Mouse (Mus musculus) forebrain, embryonic 13.5 days (tissue): ENCODE data around the gene Scrn3. TPM values are rescaled to one million over a fixed set of nuclear protein-coding genes. Genes with fewer than 3 reads are reported as not detected.

Experiments
- ATAC-seq: fragments of 200-750 bp; cut with Nextera tagmentation; 2 replicates; pipeline ENCODE4 v1.8.0; 2017
- H3K27ac ChIP-seq: fragments of 300-500 bp; sonication (generic); 2 replicates; pipeline ENCODE4 v1.5.1; 2015; ENCODE audit warnings: inconsistent platforms, mild to moderate bottlenecking, moderate library complexity
- H3K27me3 ChIP-seq: fragments of 300-500 bp; sonication (generic); 2 replicates; pipeline ENCODE4 v1.6.1; 2015; ENCODE audit warnings: mild to moderate bottlenecking, inconsistent platforms
- H3K36me3 ChIP-seq: fragments of 300-500 bp; sonication (generic); 2 replicates; pipeline ENCODE4 v1.6.1; 2015; ENCODE audit warnings: mild to moderate bottlenecking, inconsistent platforms; ENCODE audit not compliant: poor library complexity, severe bottlenecking
- H3K4me1 ChIP-seq: fragments of 300-500 bp; sonication (generic); 2 replicates; pipeline ENCODE4 v1.6.1; 2015; ENCODE audit warnings: inconsistent platforms
- H3K4me2 ChIP-seq: fragments of 300-500 bp; sonication (generic); 2 replicates; pipeline ENCODE4 v1.6.1; 2015; ENCODE audit warnings: inconsistent platforms, mild to moderate bottlenecking, moderate library complexity
- H3K4me3 ChIP-seq: fragments of 300-500 bp; sonication (generic); 2 replicates; pipeline ENCODE4 v1.5.1; 2015; ENCODE audit warnings: mild to moderate bottlenecking, inconsistent platforms
- H3K9ac ChIP-seq: fragments of 300-500 bp; sonication (generic); 2 replicates; pipeline ENCODE4 v1.6.1; 2015; ENCODE audit warnings: mild to moderate bottlenecking, inconsistent platforms
- H3K9me3 ChIP-seq: fragments of 300-500 bp; sonication (generic); replicated peaks from 2 replicates; pipeline ENCODE4 v1.6.1; 2016; ENCODE audit warnings: inconsistent platforms
- WGBS: fragments of 180-500 bp; shearing (Covaris S2); methylation state at CpG from one replicate; pipeline ENCODE4 v1.1.7; 2015; 5-methylcytosine and 5-hydroxymethylcytosine counted together
- polyA plus RNA-seq: library from polyadenylated mRNA; unstranded; fragments of >200 nt; fragmentation: Nextera tagmentation; extraction: Ambion mirVana; gene quantifications from 2 replicates; pipeline ENCODE4 v1.2.1, GENCODE M21; 2015

The Scrn3 gene
- polyA plus RNA-seq, 1 experiment from 2014 or later: 9.5 TPM

GRCm38 (mm10) chr2:73277021-73277708 is 35.2 kb upstream of the Scrn3 start:
- peaks cover 79% of the 10 kb centered on the region for H3K27me3 ChIP-seq
- H3K4me1 ChIP-seq: peaks cover 61% of the 10 kb centered on the region
- H3K27ac ChIP-seq: peak overlapping the region; percentile 90
- no peak for ATAC-seq
- H3K9me3 ChIP-seq: no peaks in the 10 kb centered on the region
- under 1% methylated on average over 38 of the region's 38 CpGs for whole genome bisulfite sequencing
- peak overlapping the region; percentile 61 for H3K4me2 ChIP-seq
- peak overlapping the region; percentile 41 for H3K4me3 ChIP-seq
- H3K36me3 ChIP-seq: peaks cover 13% of the 10 kb centered on the region
- H3K9ac ChIP-seq: peak overlapping the region; percentile 73

DNA sequence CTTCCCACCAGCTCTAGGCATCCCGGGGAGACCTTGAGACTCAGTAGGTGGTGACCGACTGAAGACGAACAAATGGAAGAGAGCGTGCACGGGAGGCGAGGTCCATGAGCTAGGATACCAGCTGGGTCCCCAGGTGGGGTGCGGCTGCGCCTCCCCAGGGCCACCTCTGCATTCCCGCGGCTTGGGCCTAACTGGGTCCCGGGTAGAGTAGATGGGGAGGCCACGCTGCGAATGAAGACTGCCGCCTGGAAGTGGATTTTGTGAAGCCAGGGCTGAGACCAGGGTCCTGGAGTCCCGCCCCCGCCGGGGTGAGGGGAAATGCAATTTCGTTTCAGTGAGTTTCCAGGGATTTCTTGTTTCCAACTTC is 34.7 kb upstream of the Scrn3 start:
- peak overlapping the region; percentile 73 for H3K9ac ChIP-seq
- peaks cover 58% of the 10 kb centered on the region for H3K4me1 ChIP-seq
- no peaks in the 10 kb centered on the region for H3K9me3 ChIP-seq
- peaks cover 75% of the 10 kb centered on the region for H3K27me3 ChIP-seq
- H3K36me3 ChIP-seq: peaks cover 13% of the 10 kb centered on the region
- H3K4me3 ChIP-seq: peak overlapping the region; percentile 41
- peak overlapping the region; percentile 90 for H3K27ac ChIP-seq
- no peak for ATAC-seq
- H3K4me2 ChIP-seq: peak overlapping the region; percentile 61
- 2% methylated on average over 18 of the region's 18 CpGs for WGBS

GRCm38 (mm10) chr2:73278131-73278854 is 34.1 kb upstream of the Scrn3 start:
- peaks cover 52% of the 10 kb centered on the region for H3K4me1 ChIP-seq
- peak overlapping the region; percentile 61 for H3K4me2 ChIP-seq
- peak overlapping the region; percentile 73 for H3K9ac ChIP-seq
- H3K27ac ChIP-seq: peak overlapping the region; percentile 90
- peaks cover 69% of the 10 kb centered on the region for H3K27me3 ChIP-seq
- under 1% methylated on average over 20 of the region's 20 CpGs for WGBS
- H3K9me3 ChIP-seq: no peaks in the 10 kb centered on the region
- H3K4me3 ChIP-seq: peak overlapping the region; percentile 41
- ATAC-seq: peak; percentile 63
- peaks cover 13% of the 10 kb centered on the region for H3K36me3 ChIP-seq

GRCm38 (mm10) chr2:73278869-73279268 is 33.5 kb upstream of the Scrn3 start:
- peaks cover 7% of the 10 kb centered on the region for H3K36me3 ChIP-seq
- H3K4me3 ChIP-seq: peak overlapping the region; percentile 25
- peak overlapping the region; percentile 54 for H3K9ac ChIP-seq
- WGBS: under 1% methylated on average over 17 of the region's 17 CpGs
- H3K4me2 ChIP-seq: peak overlapping the region; percentile 53
- ATAC-seq: peak; percentile 40
- peaks cover 63% of the 10 kb centered on the region for H3K27me3 ChIP-seq
- H3K4me1 ChIP-seq: peaks cover 47% of the 10 kb centered on the region
- H3K9me3 ChIP-seq: no peaks in the 10 kb centered on the region
- H3K27ac ChIP-seq: peak overlapping the region; percentile 80

GRCm38 (mm10) chr2:73279271-73280038 is 32.9 kb upstream of the Scrn3 start:
- Histone ChIP-seq H3K27me3 (peaks cover 57% of the 10 kb centered on the region), H3K4me3 (peak overlapping the region; percentile 25), H3K9me3 (no peaks in the 10 kb centered on the region), H3K9ac (peak overlapping the region; percentile 54), H3K4me2 (peak overlapping the region; percentile 53), H3K27ac (peak overlapping the region; percentile 80), H3K36me3 (peaks cover under 1% of the 10 kb centered on the region; the same call in 1 of the 2 replicates), H3K4me1 (peaks cover 42% of the 10 kb centered on the region)
- ATAC-seq: no peak; the same call in 1 of the 2 replicates
- WGBS: 2% methylated on average over 29 of the region's 31 CpGs

GRCm38 (mm10) chr2:73280356-73281047 is 31.9 kb upstream of the Scrn3 start:
- peak overlapping the region; percentile 19 for H3K4me3 ChIP-seq
- H3K4me2 ChIP-seq: peak overlapping the region; percentile 53
- peaks cover 40% of the 10 kb centered on the region for H3K4me1 ChIP-seq
- H3K27me3 ChIP-seq: peaks cover 53% of the 10 kb centered on the region
- WGBS: 1% methylated on average over 33 of the region's 33 CpGs
- 0 out of 2 replicates have a peak overlapping the region, but pooled peaks have one; percentile 12 for H3K27ac ChIP-seq
- no peaks in the 10 kb centered on the region for H3K36me3 ChIP-seq
- no peaks in the 10 kb centered on the region for H3K9me3 ChIP-seq
- no peak for ATAC-seq
- peak overlapping the region; percentile 50 for H3K9ac ChIP-seq

DNA sequence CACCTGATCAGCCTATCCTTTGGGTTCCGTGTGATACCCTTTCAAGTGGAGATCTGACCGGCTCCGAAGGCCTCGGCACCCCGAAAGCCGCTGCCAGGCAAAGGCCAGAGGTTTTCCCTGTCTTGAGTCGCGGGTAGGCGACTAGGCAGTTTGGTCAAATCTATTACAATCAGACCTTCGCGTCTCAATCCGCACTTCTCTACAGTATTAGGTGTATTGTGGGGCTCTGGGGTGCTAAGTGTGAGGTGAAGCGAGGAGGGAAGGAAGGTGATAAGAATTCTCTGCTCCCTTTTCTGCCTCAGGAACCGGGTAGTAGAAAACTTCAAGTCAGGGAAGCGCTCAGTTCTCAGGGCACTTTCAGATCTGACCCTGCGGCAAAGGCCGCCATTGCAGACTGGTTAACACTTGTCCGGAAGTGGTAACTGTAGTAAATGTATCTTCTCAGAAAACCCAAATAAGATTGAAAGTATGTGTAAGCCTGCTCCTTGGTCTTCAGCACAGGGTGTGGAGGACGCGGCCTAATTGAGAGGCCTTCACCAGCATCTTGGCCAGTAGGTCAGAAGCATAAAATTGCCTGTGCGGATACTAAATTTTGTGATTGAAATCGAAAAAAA is 31.2 kb upstream of the Scrn3 start:
- H3K27ac ChIP-seq: no peak overlapping the region
- peak overlapping the region; percentile 19 for H3K4me3 ChIP-seq
- no peaks in the 10 kb centered on the region for H3K36me3 ChIP-seq
- H3K4me2 ChIP-seq: peak overlapping the region; percentile 53
- WGBS: 7% methylated on average over 22 of the region's 22 CpGs
- H3K27me3 ChIP-seq: peaks cover 50% of the 10 kb centered on the region
- H3K4me1 ChIP-seq: peaks cover 40% of the 10 kb centered on the region
- H3K9me3 ChIP-seq: no peaks in the 10 kb centered on the region
- H3K9ac ChIP-seq: peak overlapping the region; percentile 50
- no peak for ATAC-seq

DNA sequence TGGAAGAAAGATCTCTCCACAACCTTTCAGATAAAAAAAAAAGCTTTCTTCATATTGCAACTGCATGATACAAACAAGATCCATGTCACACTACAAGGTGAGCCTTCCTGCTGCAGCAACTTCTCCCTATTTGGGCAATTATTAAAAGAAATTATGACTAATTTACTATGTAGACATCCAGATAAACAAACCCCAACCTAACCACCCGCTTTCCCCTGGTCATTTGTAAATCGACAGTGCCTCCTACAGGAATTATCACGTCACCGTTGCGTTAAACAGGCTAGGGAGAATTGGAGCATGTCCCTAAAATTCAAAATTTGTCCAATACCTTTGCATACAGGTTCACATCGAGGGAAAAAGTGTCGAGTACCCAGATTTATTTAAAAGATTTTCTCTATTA is 30.7 kb upstream of the Scrn3 start:
- 6% methylated on average over 7 of the region's 7 CpGs for WGBS
- peaks cover 47% of the 10 kb centered on the region for H3K27me3 ChIP-seq
- no peak overlapping the region for H3K4me3 ChIP-seq
- no peaks in the 10 kb centered on the region for H3K9me3 ChIP-seq
- H3K9ac ChIP-seq: no peak overlapping the region
- peaks cover 40% of the 10 kb centered on the region for H3K4me1 ChIP-seq
- H3K27ac ChIP-seq: no peak overlapping the region
- no peak overlapping the region for H3K4me2 ChIP-seq
- H3K36me3 ChIP-seq: 0 out of 2 replicates have a peak, but pooled peaks cover 4% of the 10 kb centered on the region
- no peak for ATAC-seq

DNA sequence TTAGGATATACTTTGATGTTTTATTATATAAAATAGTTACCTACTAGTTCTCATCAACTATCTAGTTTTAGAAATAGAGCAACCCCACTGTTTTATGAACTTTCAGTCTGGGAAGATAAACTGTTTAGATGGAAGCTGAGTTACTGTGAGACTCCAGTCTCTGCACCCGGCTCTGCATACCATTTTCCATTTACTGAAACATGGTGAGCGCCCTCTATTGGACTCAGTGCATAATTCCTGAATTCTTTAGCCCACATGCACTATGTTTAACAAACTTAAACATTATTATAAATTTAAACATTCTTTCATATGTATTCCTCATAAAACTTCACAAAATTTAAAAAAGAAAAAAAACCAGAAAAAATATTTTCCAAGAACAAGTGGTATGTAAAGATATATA is 26.8 kb upstream of the Scrn3 start:
- Histone ChIP-seq H3K4me2 (no peak overlapping the region), H3K4me3 (no peak overlapping the region), H3K4me1 (peaks cover 8% of the 10 kb centered on the region), H3K9ac (no peak overlapping the region), H3K27me3 (peaks cover 16% of the 10 kb centered on the region; the same call in 1 of the 2 replicates), H3K9me3 (no peaks in the 10 kb centered on the region), H3K27ac (no peak overlapping the region), H3K36me3 (peaks cover 15% of the 10 kb centered on the region; the same call in 1 of the 2 replicates)
- ATAC-seq: no peak
- WGBS: 9% methylated on average over 2 of the region's 2 CpGs

DNA sequence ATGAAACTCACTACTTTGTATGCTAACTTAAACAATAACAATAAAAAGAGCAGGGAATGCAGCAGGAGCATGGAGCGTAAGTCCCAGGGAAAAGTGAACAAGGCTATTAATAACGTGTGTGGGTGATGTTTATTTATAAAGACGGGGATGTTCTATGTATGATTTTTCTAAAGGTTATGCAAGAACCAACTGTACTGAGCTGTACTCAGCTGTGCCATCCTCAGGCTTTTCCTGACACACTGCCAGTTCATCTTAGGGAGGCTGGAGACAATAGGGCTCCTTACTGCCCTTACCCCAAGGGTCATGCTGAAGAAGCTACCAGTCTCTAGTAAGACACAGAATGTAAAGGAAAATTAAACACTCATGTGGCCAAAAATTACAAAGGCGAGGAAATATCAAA is 21.3 kb upstream of the Scrn3 start:
- H3K4me1 ChIP-seq: no peaks in the 10 kb centered on the region
- ATAC-seq: no peak
- no peak overlapping the region for H3K9ac ChIP-seq
- H3K27ac ChIP-seq: no peak overlapping the region
- H3K27me3 ChIP-seq: no peaks in the 10 kb centered on the region
- H3K9me3 ChIP-seq: no peaks in the 10 kb centered on the region
- WGBS: 90% methylated on average over 4 of the region's 4 CpGs
- no peak overlapping the region for H3K4me3 ChIP-seq
- H3K4me2 ChIP-seq: no peak overlapping the region
- peaks cover 32% of the 10 kb centered on the region for H3K36me3 ChIP-seq

DNA sequence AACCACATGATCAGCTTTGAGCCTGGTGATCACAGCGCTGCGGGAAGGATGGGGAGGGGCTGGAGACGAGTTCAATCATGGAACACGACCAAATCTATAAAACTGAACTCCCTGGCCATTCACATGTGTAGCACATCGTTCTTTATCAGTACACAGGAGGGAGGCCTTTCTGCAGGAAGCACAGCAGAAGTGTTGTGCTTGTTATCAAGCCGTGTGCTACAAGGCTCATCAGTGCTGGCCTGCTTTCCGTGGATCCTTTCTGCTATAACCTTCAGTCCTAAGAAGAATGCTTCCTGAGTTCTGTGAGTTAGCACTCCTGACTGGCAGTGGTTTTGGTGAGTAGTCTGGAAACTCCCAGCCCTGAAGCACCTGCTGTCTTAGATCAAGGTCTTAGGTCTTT is 17.4 kb upstream of the Scrn3 start:
- Histone ChIP-seq H3K4me2 (no peak overlapping the region), H3K27me3 (no peaks in the 10 kb centered on the region), H3K9me3 (no peaks in the 10 kb centered on the region), H3K4me3 (no peak overlapping the region), H3K9ac (no peak overlapping the region), H3K27ac (no peak overlapping the region), H3K4me1 (no peaks in the 10 kb centered on the region), H3K36me3 (peaks cover 31% of the 10 kb centered on the region)
- no peak for ATAC-seq
- 84% methylated on average over 7 of the region's 7 CpGs for whole genome bisulfite sequencing
